ENCODE assay signal across 10 mouse cellular contexts in genomic region chrX:77533922-77534321, GRCm38 (mm10). TPM values are rescaled to one million over a fixed set of nuclear protein-coding genes. Genes with fewer than 3 reads are reported as not detected.
DNase-seq lines count a peak whose midpoint lies in the region; TF ChIP-seq lines count a peak whose summit lies in the region.
"Had no signal": no experiment of that assay in that cellular context is flagged by ENCODE, and none has a peak within 500 bp of the region (broad histone marks: within the 10 kb centered on the region; RNA-seq: fewer than 3 reads in every experiment).

No protein-coding gene starts in this region.

- DNase-seq in kidney, postnatal 25 days = peak; percentile 18 to 69
- DNase-seq in kidney, postnatal 4 days = no peak
- peak; percentile 91 for DNase-seq in NIH3T3 (ENCODE audit: low read depth)
- peak; percentile 69 for DNase-seq in gastrocnemius, adult 2 months
- peak; percentile 25 for DNase-seq in lung, postnatal 36 days
- no peak for DNase-seq in cerebellum, adult 9-10 months
- DNase-seq in layer of hippocampus, postnatal 10 days (ENCODE audit: low spot score in 2 of 2) = no peak
- DNase-seq: thymus, postnatal 36 days had no signal

- intact Hi-C loops in gastrocnemius, adult 2 months (cut with DNase I) = no loop called here

- peak overlapping the region; percentile 17 for H3K27ac ChIP-seq in gastrocnemius, adult 2 months
- H3K27ac ChIP-seq: layer of hippocampus, adult 2 months; limb, embryonic 15.5 days had no signal

- H3K4me3 ChIP-seq in gastrocnemius, adult 2 months = no peak overlapping the region
- H3K4me3 ChIP-seq: layer of hippocampus, adult 2 months; limb, embryonic 15.5 days had no signal

- no peak for TF ChIP-seq CTCF in gastrocnemius, adult 2 months (IDR thresholded peaks at IDR 0.05)

RNA-seq across cellular contexts. Expression of gene Tbl1x, which starts 23.1 kb away (rescaled TPM):
- total RNA-seq in gastrocnemius, adult 2 months (2021) = 10 to 100 TPM in 1 of 2 experiments, 1 to 10 TPM in 1; 9.7 to 12.5 TPM
- total RNA-seq in layer of hippocampus, postnatal 10 days (2021) = 10 to 100 TPM; 45.5 to 46.7 TPM

Comparison
In these comparisons a context has a peak if more than half of its experiments do, and no peak if none do; other contexts are left out.
1. DNase-seq: peak in kidney, postnatal 25 days (2 of 2), NIH3T3 (single experiment), gastrocnemius, adult 2 months (single experiment) and lung, postnatal 36 days (single experiment); none in kidney, postnatal 4 days (0 of 2), cerebellum, adult 9-10 months (single experiment) and layer of hippocampus, postnatal 10 days (0 of 2).